Mouse (Mus musculus): ENCODE measurements around the gene Ttbk2. TPM values are rescaled to one million over a fixed set of nuclear protein-coding genes. Genes with fewer than 3 reads are reported as not detected.

The Ttbk2 gene
- 1 to 10 TPM; 7.6 to 9.2 TPM for total RNA-seq (2021)
- long read RNA-seq, experiment 1, partial matches to known transcripts = 1 of 3 reads
- long read RNA-seq, experiment 1, other reads (novel, unspliced or antisense) = 2 of 3 reads
- long read RNA-seq, experiment 2, partial matches to known transcripts = 1 of 4 reads
- long read RNA-seq, experiment 2, other reads (novel, unspliced or antisense) = 3 of 4 reads

GRCm38 (mm10) chr2:120850424-120851082, at the start of gene Ttbk2:
TSS of gene Ttbk2 (minus strand) at chr2:120850604.
- Histone ChIP-seq H3K27ac (peak within 1 kb of the TSS; percentile 89), H3K4me3 (peak within 1 kb of the TSS; percentile 99)
- DNase-seq = peak; percentile 99
- peak; percentile 16; the same call in 1 of the 2 replicates for TF ChIP-seq CTCF (IDR thresholded peaks at IDR 0.05)
- intact Hi-C loops (cut with DNase I) = no loop called here

GRCm38 (mm10) chr2:120896361-120896760, 46.0 kb upstream of the Ttbk2 start:
- no peak overlapping the region for H3K27ac ChIP-seq
- no peak for TF ChIP-seq CTCF (IDR thresholded peaks at IDR 0.05)
- DNase-seq = no peak
- no peak overlapping the region for H3K4me3 ChIP-seq
- intact Hi-C loops (cut with DNase I) = loop anchor here (5.0 kb wide), 1 partner anchor 36 kb away; no protein-coding TSS in a partner anchor

- no peak for TF ChIP-seq CTCF (IDR thresholded peaks at IDR 0.05)
- Histone ChIP-seq H3K4me3 (no peak overlapping the region), H3K27ac (no peak overlapping the region)
- no peak for DNase-seq
- intact Hi-C loops (cut with DNase I) = no loop called here
These were observed 37.2 kb upstream of the Ttbk2 start for GRCm38 (mm10) chr2:120887601-120888000.

GRCm38 (mm10) chr2:120873192-120873591, 22.8 kb upstream of the Ttbk2 start:
- intact Hi-C loops (cut with DNase I) = no loop called here

GRCm38 (mm10) chr2:120871447-120872336, 21.3 kb upstream of the Ttbk2 start:
- no peak for DNase-seq
- H3K4me3 ChIP-seq = no peak overlapping the region
- intact Hi-C loops (cut with DNase I) = no loop called here
- H3K27ac ChIP-seq = peak overlapping the region; percentile 20
- no peak for TF ChIP-seq CTCF (IDR thresholded peaks at IDR 0.05)

More at GRCm38 (mm10) chr2:120873192-120873591, 22.8 kb upstream of the Ttbk2 start:
- no peak for TF ChIP-seq CTCF (IDR thresholded peaks at IDR 0.05)
- no peak for DNase-seq
- Histone ChIP-seq H3K4me3 (no peak overlapping the region), H3K27ac (no peak overlapping the region)

GRCm38 (mm10) chr2:120867336-120867735, 16.9 kb upstream of the Ttbk2 start:
- TF ChIP-seq CTCF (IDR thresholded peaks at IDR 0.05) = no peak
- intact Hi-C loops (cut with DNase I) = loop anchor here (2.0 to 10.0 kb wide), 2 partner anchors 137 to 393 kb away; no protein-coding TSS in a partner anchor

GRCm38 (mm10) chr2:120866561-120866960, 16.2 kb upstream of the Ttbk2 start:
- intact Hi-C loops (cut with DNase I) = loop anchor here (2.0 to 10.0 kb wide), 2 partner anchors 136 to 392 kb away; no protein-coding TSS in a partner anchor
- Histone ChIP-seq H3K27ac (no peak overlapping the region), H3K4me3 (no peak overlapping the region)
- TF ChIP-seq CTCF (IDR thresholded peaks at IDR 0.05) = peak; percentile 67
- DNase-seq = peak; percentile 36

More at GRCm38 (mm10) chr2:120867336-120867735, 16.9 kb upstream of the Ttbk2 start:
- Histone ChIP-seq H3K4me3 (no peak overlapping the region), H3K27ac (no peak overlapping the region)
- DNase-seq = no peak

- no peak for TF ChIP-seq CTCF (IDR thresholded peaks at IDR 0.05)
- Histone ChIP-seq H3K27ac (no peak overlapping the region), H3K4me3 (no peak overlapping the region)
- intact Hi-C loops (cut with DNase I) = loop anchor here (10.0 kb wide), 1 partner anchor 389 kb away; no protein-coding TSS in a partner anchor
- no peak for DNase-seq
These were observed 13.0 kb upstream of the Ttbk2 start for GRCm38 (mm10) chr2:120863389-120863788.

GRCm38 (mm10) chr2:120860699-120861098, 10.3 kb upstream of the Ttbk2 start:
- no peak overlapping the region for H3K27ac ChIP-seq
- H3K4me3 ChIP-seq = no peak overlapping the region
- intact Hi-C loops (cut with DNase I) = loop anchor here (10.0 kb wide), 1 partner anchor 386 kb away; no protein-coding TSS in a partner anchor
- DNase-seq = no peak
- TF ChIP-seq CTCF (IDR thresholded peaks at IDR 0.05) = no peak

- no peak for TF ChIP-seq CTCF (IDR thresholded peaks at IDR 0.05)
- DNase-seq = no peak
- Histone ChIP-seq H3K27ac (no peak overlapping the region), H3K4me3 (no peak overlapping the region)
- intact Hi-C loops (cut with DNase I) = no loop called here
These were observed 7.7 kb upstream of the Ttbk2 start for GRCm38 (mm10) chr2:120858131-120858530.

- intact Hi-C loops (cut with DNase I) = no loop called here
- TF ChIP-seq CTCF (IDR thresholded peaks at IDR 0.05) = no peak
- no peak for DNase-seq
- H3K4me3 ChIP-seq = no peak overlapping the region
- H3K27ac ChIP-seq = no peak overlapping the region
These were observed 2.7 kb upstream of the Ttbk2 start for GRCm38 (mm10) chr2:120853151-120853550.

GRCm38 (mm10) chr2:120852626-120853025, 2.2 kb upstream of the Ttbk2 start:
- Histone ChIP-seq H3K4me3 (no peak overlapping the region), H3K27ac (no peak overlapping the region)
- intact Hi-C loops (cut with DNase I) = no loop called here
- DNase-seq = no peak
- TF ChIP-seq CTCF (IDR thresholded peaks at IDR 0.05) = no peak
